Mouse (Mus musculus): Measurements from ENCODE around the gene Pdss2. TPM values are rescaled to one million over a fixed set of nuclear protein-coding genes. Genes with fewer than 3 reads are reported as not detected.

Pdss2 gene
- polyA plus RNA-seq, 1 experiment from 2014 or later, result 17.6 TPM

DNA sequence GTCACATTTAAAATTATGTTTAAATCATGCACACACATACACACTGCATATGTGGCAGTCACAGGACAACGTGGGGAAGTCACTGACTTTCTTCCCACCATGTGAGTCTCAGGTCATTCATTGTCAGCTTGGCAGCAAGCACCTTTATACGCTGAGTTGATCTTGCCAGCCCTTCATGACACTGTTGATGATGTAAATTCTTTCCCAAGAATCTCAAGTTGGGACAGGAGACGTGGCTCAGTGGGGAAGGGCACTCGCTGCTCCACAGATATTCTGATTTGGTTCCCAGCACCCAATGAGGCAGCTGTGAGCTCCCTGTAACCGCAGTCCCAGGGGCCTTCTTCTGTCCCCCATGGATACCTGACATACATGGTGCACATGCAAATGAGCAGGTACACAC, 147.3 kb downstream of the Pdss2 start:
- Histone ChIP-seq H3K9me3 (ENCODE audit: control insufficient read depth, low read length) (no peaks in the 10 kb centered on the region), H3K4me3 (ENCODE audit: low read length) (no peak overlapping the region), H3K36me3 (ENCODE audit: control insufficient read depth, insufficient read depth, low read length) (no peaks in the 10 kb centered on the region), H3K27me3 (ENCODE audit: control insufficient read depth, insufficient read depth, low read length) (no peaks in the 10 kb centered on the region), H3K9ac (ENCODE audit: low read depth, low read length) (no peak overlapping the region), H3K27ac (ENCODE audit: low read depth, low read length) (no peak overlapping the region), H3K4me1 (ENCODE audit: control insufficient read depth, insufficient read depth, low read length) (no peaks in the 10 kb centered on the region), H3K4me2 (replicated peaks; ENCODE audit: low read depth, low read length) (no peak overlapping the region)
- WGBS, result 89% methylated on average over 5 of the region's 5 CpGs
- ATAC-seq (ENCODE audit: low FRiP score, low TSS enrichment), result no peak

DNA sequence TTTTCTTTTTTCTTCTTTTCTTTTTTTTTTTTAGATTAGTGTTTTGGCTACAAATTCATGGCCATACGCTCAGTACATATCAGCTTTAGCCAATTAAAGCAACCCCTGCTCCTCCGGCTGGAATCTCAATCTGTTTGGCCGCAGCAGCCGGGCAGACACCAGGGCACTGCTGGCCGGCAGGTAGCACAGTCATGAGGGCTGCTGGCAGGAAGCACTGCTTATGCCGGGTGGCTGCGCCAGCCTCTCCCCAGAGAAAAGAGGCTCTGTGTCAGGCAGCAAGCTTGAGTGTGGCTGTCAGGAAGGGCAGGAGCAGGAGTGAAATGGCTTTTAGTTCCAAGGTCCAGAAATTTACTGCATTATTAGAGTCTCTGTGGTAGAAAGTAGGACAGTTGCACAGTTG, 151.0 kb downstream of the Pdss2 start:
- H3K9ac ChIP-seq (ENCODE audit: low read depth, low read length), result no peak overlapping the region
- no peak overlapping the region for H3K4me2 ChIP-seq (replicated peaks; ENCODE audit: low read depth, low read length)
- no peaks in the 10 kb centered on the region for H3K4me1 ChIP-seq (ENCODE audit: control insufficient read depth, insufficient read depth, low read length)
- 0 out of 2 replicates have a peak, but pooled peaks have one; percentile 24 for ATAC-seq (ENCODE audit: low FRiP score, low TSS enrichment)
- H3K27ac ChIP-seq (ENCODE audit: low read depth, low read length), result no peak overlapping the region
- H3K27me3 ChIP-seq (ENCODE audit: control insufficient read depth, insufficient read depth, low read length), result no peaks in the 10 kb centered on the region
- no peaks in the 10 kb centered on the region for H3K36me3 ChIP-seq (ENCODE audit: control insufficient read depth, insufficient read depth, low read length)
- WGBS, result 57% methylated on average over 7 of the region's 7 CpGs
- H3K9me3 ChIP-seq (ENCODE audit: control insufficient read depth, low read length), result no peaks in the 10 kb centered on the region
- no peak overlapping the region for H3K4me3 ChIP-seq (ENCODE audit: low read length)

DNA sequence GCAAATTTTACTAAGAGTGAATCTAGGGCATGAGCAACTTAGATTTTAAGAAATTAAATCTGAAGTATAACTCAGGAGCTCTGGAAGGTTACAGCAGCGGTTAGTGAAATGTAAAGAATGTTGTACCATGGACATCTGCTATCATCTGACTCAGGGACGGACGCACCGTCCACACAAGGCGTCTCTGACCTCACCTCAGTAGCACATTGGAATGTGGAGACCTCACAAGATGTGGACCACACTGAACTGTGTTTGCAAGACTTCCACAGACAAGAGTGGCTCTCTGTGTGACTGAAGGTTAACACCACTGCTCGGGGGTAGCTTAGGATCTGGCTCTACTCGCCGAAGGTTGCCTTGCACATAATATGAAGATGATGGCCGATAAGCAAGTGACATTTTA, 151.7 kb downstream of the Pdss2 start:
- ATAC-seq (ENCODE audit: low FRiP score, low TSS enrichment), result 0 out of 2 replicates have a peak, but pooled peaks have one; percentile 52
- 77% methylated on average over 9 of the region's 9 CpGs for WGBS
- Histone ChIP-seq H3K9me3 (ENCODE audit: control insufficient read depth, low read length) (no peaks in the 10 kb centered on the region), H3K27ac (ENCODE audit: low read depth, low read length) (no peak overlapping the region), H3K4me1 (ENCODE audit: control insufficient read depth, insufficient read depth, low read length) (no peaks in the 10 kb centered on the region), H3K36me3 (ENCODE audit: control insufficient read depth, insufficient read depth, low read length) (no peaks in the 10 kb centered on the region), H3K4me3 (ENCODE audit: low read length) (no peak overlapping the region), H3K27me3 (ENCODE audit: control insufficient read depth, insufficient read depth, low read length) (no peaks in the 10 kb centered on the region), H3K9ac (ENCODE audit: low read depth, low read length) (no peak overlapping the region), H3K4me2 (replicated peaks; ENCODE audit: low read depth, low read length) (no peak overlapping the region)

DNA sequence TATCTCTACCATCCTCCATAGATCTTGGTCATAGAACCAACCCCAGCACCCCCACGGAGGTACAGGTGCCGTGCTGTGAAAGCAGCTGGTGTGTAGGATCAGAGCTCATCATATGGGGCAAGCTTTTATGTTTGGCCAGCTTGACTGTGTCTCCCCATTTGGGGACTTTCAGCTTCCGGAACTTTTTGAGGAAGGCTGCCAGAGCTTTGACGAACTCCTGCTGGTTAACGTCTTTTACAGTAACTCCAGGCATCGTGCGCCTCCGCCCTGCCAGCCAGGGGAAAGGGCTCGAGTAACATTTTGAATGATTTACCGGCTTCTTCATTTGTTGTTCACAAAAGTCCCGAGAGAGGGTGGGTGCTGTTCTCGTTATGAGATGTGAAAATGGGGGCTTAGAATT, 152.4 kb downstream of the Pdss2 start:
- no peak for ATAC-seq (ENCODE audit: low FRiP score, low TSS enrichment)
- 55% methylated on average over 12 of the region's 12 CpGs for WGBS
- H3K27me3 ChIP-seq (ENCODE audit: control insufficient read depth, insufficient read depth, low read length), result no peaks in the 10 kb centered on the region

GRCm38 (mm10) chr10:43375286-43375685, 154.0 kb downstream of the Pdss2 start:
- Histone ChIP-seq H3K4me2 (replicated peaks; ENCODE audit: low read depth, low read length) (no peak overlapping the region), H3K9ac (ENCODE audit: low read depth, low read length) (no peak overlapping the region), H3K4me1 (ENCODE audit: control insufficient read depth, insufficient read depth, low read length) (peaks cover 3% of the 10 kb centered on the region; the same call in 1 of the 2 replicates), H3K9me3 (ENCODE audit: control insufficient read depth, low read length) (no peaks in the 10 kb centered on the region), H3K27ac (ENCODE audit: low read depth, low read length) (no peak overlapping the region), H3K27me3 (ENCODE audit: control insufficient read depth, insufficient read depth, low read length) (no peaks in the 10 kb centered on the region), H3K4me3 (ENCODE audit: low read length) (no peak overlapping the region), H3K36me3 (ENCODE audit: control insufficient read depth, insufficient read depth, low read length) (no peaks in the 10 kb centered on the region)
- 87% methylated on average over 4 of the region's 4 CpGs for WGBS
- no peak for ATAC-seq (ENCODE audit: low FRiP score, low TSS enrichment)

More for the DNA sequence above, 152.4 kb downstream of the Pdss2 start:
- H3K9me3 ChIP-seq (ENCODE audit: control insufficient read depth, low read length), result no peaks in the 10 kb centered on the region
- H3K9ac ChIP-seq (ENCODE audit: low read depth, low read length), result no peak overlapping the region
- no peak overlapping the region for H3K27ac ChIP-seq (ENCODE audit: low read depth, low read length)
- H3K4me1 ChIP-seq (ENCODE audit: control insufficient read depth, insufficient read depth, low read length), result no peaks in the 10 kb centered on the region
- no peaks in the 10 kb centered on the region for H3K36me3 ChIP-seq (ENCODE audit: control insufficient read depth, insufficient read depth, low read length)
- H3K4me3 ChIP-seq (ENCODE audit: low read length), result no peak overlapping the region
- H3K4me2 ChIP-seq (replicated peaks; ENCODE audit: low read depth, low read length), result no peak overlapping the region

DNA sequence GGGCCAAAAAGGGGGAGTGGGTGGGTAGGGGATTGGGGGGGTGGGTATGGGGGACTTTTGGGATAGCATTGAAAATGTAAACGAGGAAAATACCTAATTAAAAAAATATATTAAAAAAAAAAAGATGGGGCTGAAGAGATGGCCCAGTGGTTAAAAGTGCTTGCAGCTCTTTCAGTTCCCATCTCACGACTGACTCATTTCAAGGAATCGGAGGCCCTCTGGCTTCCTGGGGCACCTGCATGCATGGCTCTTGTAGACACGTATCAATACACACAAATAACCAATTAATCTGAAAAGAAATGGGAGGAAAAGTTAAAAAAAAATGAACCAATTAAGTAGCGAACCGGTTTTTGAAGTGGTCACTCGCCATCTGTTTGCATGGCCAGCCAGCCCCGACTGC, 155.5 kb downstream of the Pdss2 start:
- 82% methylated on average over 8 of the region's 8 CpGs for WGBS
- no peaks in the 10 kb centered on the region for H3K27me3 ChIP-seq (ENCODE audit: control insufficient read depth, insufficient read depth, low read length)
- H3K9ac ChIP-seq (ENCODE audit: low read depth, low read length), result no peak overlapping the region
- H3K9me3 ChIP-seq (ENCODE audit: control insufficient read depth, low read length), result no peaks in the 10 kb centered on the region
- peaks cover 3% of the 10 kb centered on the region; the same call in 1 of the 2 replicates for H3K4me1 ChIP-seq (ENCODE audit: control insufficient read depth, insufficient read depth, low read length)
- no peaks in the 10 kb centered on the region for H3K36me3 ChIP-seq (ENCODE audit: control insufficient read depth, insufficient read depth, low read length)
- no peak overlapping the region for H3K4me2 ChIP-seq (replicated peaks; ENCODE audit: low read depth, low read length)
- no peak for ATAC-seq (ENCODE audit: low FRiP score, low TSS enrichment)
- H3K27ac ChIP-seq (ENCODE audit: low read depth, low read length), result no peak overlapping the region
- no peak overlapping the region for H3K4me3 ChIP-seq (ENCODE audit: low read length)

- H3K9me3 ChIP-seq (ENCODE audit: control insufficient read depth, low read length), result no peaks in the 10 kb centered on the region
- H3K4me2 ChIP-seq (replicated peaks; ENCODE audit: low read depth, low read length), result no peak overlapping the region
- H3K4me1 ChIP-seq (ENCODE audit: control insufficient read depth, insufficient read depth, low read length), result peaks cover 3% of the 10 kb centered on the region; the same call in 1 of the 2 replicates
- WGBS, result 45% methylated on average over 5 of the region's 5 CpGs
- no peak overlapping the region for H3K9ac ChIP-seq (ENCODE audit: low read depth, low read length)
- no peaks in the 10 kb centered on the region for H3K36me3 ChIP-seq (ENCODE audit: control insufficient read depth, insufficient read depth, low read length)
- no peak overlapping the region for H3K4me3 ChIP-seq (ENCODE audit: low read length)
- no peak overlapping the region for H3K27ac ChIP-seq (ENCODE audit: low read depth, low read length)
- no peak for ATAC-seq (ENCODE audit: low FRiP score, low TSS enrichment)
- H3K27me3 ChIP-seq (ENCODE audit: control insufficient read depth, insufficient read depth, low read length), result no peaks in the 10 kb centered on the region
Measured at GRCm38 (mm10) chr10:43378279-43378678, 157.0 kb downstream of the Pdss2 start.

GRCm38 (mm10) chr10:43378732-43379644, 157.7 kb downstream of the Pdss2 start:
- H3K4me2 ChIP-seq (replicated peaks; ENCODE audit: low read depth, low read length), result no peak overlapping the region
- ATAC-seq (ENCODE audit: low FRiP score, low TSS enrichment), result 0 out of 2 replicates have a peak, but pooled peaks have one; percentile 32
- H3K9ac ChIP-seq (ENCODE audit: low read depth, low read length), result no peak overlapping the region
- no peak overlapping the region for H3K4me3 ChIP-seq (ENCODE audit: low read length)
- 0 out of 2 replicates have a peak overlapping the region, but pooled peaks have one; percentile 8 for H3K27ac ChIP-seq (ENCODE audit: low read depth, low read length)
- H3K4me1 ChIP-seq (ENCODE audit: control insufficient read depth, insufficient read depth, low read length), result peaks cover 3% of the 10 kb centered on the region; the same call in 1 of the 2 replicates
- no peaks in the 10 kb centered on the region for H3K9me3 ChIP-seq (ENCODE audit: control insufficient read depth, low read length)
- 78% methylated on average over 15 of the region's 15 CpGs for WGBS
- H3K27me3 ChIP-seq (ENCODE audit: control insufficient read depth, insufficient read depth, low read length), result no peaks in the 10 kb centered on the region
- H3K36me3 ChIP-seq (ENCODE audit: control insufficient read depth, insufficient read depth, low read length), result no peaks in the 10 kb centered on the region

DNA sequence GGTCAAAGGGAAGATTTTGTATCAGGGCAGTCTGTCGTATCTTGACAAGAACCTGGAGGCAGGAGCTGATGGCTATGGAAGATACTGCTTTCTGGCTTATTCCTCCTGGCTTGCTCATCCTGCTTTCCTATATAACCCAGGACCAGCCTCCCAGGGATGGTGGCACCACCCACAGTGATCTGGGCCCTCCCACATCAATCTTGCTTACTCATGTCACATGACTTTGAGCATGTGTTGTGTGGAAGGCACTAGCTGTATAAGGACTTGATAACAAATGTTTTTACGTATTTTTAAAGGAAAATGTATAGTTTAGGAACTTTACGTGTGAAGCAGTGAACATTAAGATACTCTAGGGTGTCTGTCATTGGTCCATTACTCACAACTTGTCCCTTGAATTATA, 161.4 kb downstream of the Pdss2 start:
- H3K4me1 ChIP-seq (ENCODE audit: control insufficient read depth, insufficient read depth, low read length), result peaks cover 3% of the 10 kb centered on the region; the same call in 1 of the 2 replicates
- H3K9me3 ChIP-seq (ENCODE audit: control insufficient read depth, low read length), result no peaks in the 10 kb centered on the region
- H3K4me2 ChIP-seq (replicated peaks; ENCODE audit: low read depth, low read length), result no peak overlapping the region
- no peak overlapping the region for H3K27ac ChIP-seq (ENCODE audit: low read depth, low read length)
- no peak overlapping the region for H3K9ac ChIP-seq (ENCODE audit: low read depth, low read length)
- H3K27me3 ChIP-seq (ENCODE audit: control insufficient read depth, insufficient read depth, low read length), result no peaks in the 10 kb centered on the region
- 87% methylated on average over 3 of the region's 3 CpGs for whole genome bisulfite sequencing
- ATAC-seq (ENCODE audit: low FRiP score, low TSS enrichment), result no peak
- no peaks in the 10 kb centered on the region for H3K36me3 ChIP-seq (ENCODE audit: control insufficient read depth, insufficient read depth, low read length)
- H3K4me3 ChIP-seq (ENCODE audit: low read length), result no peak overlapping the region
